Mouse (Mus musculus) gastrocnemius, postnatal 36 days (tissue): ENCODE measurements around the gene Vcp. TPM values are rescaled to one million over a fixed set of nuclear protein-coding genes. Genes with fewer than 3 reads are reported as not detected.
"Not testable (repeated sequence)": the region's sequence is repeated elsewhere in the genome, so short reads cannot be mapped to it uniquely, and the experiment has no call there.

ENCODE experiments used
- DNase-seq, 2 experiments: peaks; one replicate each; pipeline ENCODE4 v3.0.0; 2022
- intact Hi-C: fragments of 180-260 bp; cut with DNase I; formaldehyde crosslinking; loops from one replicate; pipeline ENCODE4 v1.15.1; 2025
- long read RNA-seq, 2 experiments: library from polyadenylated mRNA; stranded (forward); transcript quantifications; one replicate each; pipeline ENCODE4 v2.0.0; 2021
- total RNA-seq, 2 experiments: library from RNA; stranded (reverse); gene quantifications; 2 replicates each; pipeline ENCODE4 v1.2.3; 2021

The Vcp gene
- total RNA-seq, result 100 to 1,000 TPM; 225 to 248 TPM
- long read RNA-seq, experiment 1, transcript Vcp-201 (17 exons, 3,316 nt), result major isoform, 183 of 246 reads
- long read RNA-seq, experiment 1, partial matches to known transcripts, result 37 of 246 reads
- long read RNA-seq, experiment 1, other reads (novel, unspliced or antisense), result 26 of 246 reads
- long read RNA-seq, experiment 2, transcript Vcp-201 (17 exons, 3,316 nt), result major isoform, 222 of 265 reads
- long read RNA-seq, experiment 2, partial matches to known transcripts, result 32 of 265 reads
- long read RNA-seq, experiment 2, other reads (novel, unspliced or antisense), result 11 of 265 reads

DNA sequence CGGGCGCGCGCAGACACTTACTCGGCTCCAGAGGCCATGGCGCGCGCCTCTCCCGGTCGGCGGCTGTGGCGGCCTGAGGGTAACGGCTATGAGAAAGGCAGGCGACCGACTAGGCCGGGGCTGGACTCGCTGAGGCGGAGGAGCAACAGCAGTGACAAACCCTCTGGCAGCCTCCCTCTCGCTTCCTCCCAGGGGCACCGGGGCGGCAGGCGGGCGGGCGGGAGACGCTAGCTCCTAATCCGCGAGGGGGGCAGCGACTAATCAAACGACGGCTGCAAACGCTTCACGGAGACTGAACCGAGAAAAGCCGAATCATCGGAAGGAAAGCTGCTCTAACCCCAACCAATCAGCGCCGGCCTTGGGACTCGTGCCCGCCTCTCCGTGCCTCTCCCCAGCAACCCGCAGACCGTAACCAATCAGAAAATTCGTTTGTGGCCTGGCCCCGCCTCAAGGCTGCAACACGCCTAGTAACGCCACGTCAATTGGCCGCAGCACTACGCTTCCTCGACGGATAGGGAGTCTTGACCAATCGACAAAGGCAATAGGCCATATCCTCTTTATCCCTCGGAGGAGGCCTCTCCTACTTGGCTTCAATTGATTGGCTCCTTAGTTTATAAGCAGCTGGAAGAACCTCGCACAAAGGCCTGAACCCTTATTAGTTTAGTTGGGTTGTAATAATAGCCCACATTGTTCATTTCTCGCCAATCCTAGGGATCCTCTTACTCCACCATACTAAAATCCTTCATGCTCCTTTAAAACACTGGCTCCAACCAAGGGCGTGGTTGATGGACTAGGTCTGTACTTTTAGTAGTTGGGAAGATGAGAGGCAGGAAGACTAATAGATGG lies at the start of gene Vcp:
TSS of gene Vcp (minus strand) at position 367 of the 846 bp plus-strand sequence.
- DNase-seq, result peak; percentile 97 to 99
- intact Hi-C loops, result not testable (repeated sequence)

DNA sequence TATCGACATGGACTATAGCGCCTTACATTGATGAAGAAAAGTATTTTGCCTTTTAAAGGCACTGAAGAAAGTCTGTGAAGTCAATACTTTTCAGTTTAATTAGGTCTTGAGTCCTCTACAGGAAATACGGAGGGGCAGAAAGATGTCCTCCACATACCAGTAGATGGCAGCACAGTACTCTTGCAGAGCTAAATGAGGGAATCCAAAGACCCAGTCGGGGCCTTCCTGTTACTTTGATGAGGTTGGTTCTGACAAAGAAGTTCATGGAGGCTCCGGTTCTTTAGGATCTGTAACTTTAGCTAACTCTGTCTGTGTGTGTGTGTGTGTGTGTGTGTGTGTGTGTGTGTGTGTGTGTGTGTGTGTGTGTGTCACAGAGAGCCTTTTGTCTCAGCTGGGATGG lies 46.9 kb upstream of the Vcp start:
- DNase-seq, result peak in 1 of 2 experiments; percentile 66
- intact Hi-C loops, result loop anchor here (2.0 to 5.0 kb wide), 2 partner anchors 68 to 375 kb away; no protein-coding TSS in a partner anchor

DNA sequence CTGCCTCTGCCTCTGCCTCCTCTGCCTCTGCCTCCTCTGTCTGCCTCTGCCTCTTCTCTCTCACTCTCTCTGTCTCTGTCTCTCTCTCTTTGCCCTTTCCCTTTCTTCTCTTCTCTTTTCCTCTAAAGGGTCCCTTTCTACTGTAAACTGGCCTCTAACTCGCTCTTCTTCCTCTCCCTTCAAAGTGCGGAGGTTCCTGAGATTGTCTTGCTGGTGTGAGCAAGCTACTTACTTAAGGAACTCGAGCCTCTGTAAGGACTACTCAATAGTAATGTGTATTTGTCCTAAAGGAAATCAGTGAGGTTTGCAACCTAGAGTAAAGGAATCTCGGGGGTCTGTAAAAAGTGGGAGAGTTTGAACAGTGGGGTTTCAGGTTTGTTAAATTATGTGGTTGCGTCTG lies 46.3 kb upstream of the Vcp start:
- DNase-seq, result no peak
- intact Hi-C loops, result loop anchor here (2.0 to 5.0 kb wide), 2 partner anchors 68 to 376 kb away; no protein-coding TSS in a partner anchor

DNA sequence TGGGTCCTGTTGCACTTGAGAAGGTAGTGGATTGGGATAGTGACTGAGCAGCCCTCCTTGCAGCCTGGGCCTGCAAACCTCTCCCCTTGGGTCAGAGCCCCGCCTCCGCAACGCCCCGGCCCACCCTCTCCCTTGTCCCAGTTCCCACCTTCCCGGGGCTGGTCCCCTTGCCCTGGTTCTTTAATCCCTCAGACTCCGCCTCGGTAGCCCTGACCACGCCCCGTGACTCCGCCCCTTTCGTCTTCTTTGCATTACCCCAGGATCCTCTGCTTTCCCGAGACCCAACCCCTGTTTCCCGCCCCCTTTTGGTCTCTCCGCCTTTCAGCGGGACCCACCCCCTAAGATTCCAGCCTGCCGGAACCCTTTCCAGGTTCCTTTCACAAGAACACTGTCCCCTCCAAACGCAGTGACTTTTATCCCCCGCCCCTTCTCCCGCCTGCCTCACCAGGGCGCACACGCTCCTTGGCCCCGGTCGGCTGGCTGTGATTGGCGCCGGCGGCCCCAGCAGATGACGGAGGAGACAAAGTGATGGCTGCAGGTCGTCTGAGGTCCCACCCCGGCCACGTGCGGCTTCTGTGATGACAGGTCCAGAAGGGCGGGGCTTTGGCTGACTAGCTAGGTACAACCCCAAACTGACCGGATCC lies 45.5 kb upstream of the Vcp start, which contains the start of gene Fam214b:
TSS of gene Fam214b (minus strand) at position 562 of the 644 bp plus-strand sequence.
- intact Hi-C loops, result loop anchor here (2.0 to 5.0 kb wide), 2 partner anchors 69 to 377 kb away; no protein-coding TSS in a partner anchor

DNA sequence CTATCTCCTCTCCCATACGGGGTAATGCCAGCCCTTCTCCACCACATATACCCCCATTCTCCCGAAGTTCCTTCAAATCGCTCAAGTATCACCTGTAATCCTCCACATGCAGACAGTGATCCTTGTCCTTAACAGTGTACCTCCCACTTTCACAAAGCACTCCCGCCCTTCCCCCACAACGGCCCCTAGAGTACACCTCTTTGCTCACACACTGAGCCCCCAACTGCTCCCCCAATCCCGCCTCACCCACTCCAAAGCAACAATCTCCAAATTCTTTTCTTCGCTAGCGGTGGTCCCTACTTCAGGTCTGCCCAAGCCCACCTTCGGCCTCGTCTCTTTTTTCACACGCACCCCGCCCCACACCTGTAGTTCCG lies 45.0 kb upstream of the Vcp start:
- intact Hi-C loops, result loop anchor here (5.0 kb wide), 1 partner anchor 377 kb away; no protein-coding TSS in a partner anchor

More for the DNA sequence above, 45.5 kb upstream of the Vcp start, which contains the start of gene Fam214b:
- peak; percentile 99 for DNase-seq

DNA sequence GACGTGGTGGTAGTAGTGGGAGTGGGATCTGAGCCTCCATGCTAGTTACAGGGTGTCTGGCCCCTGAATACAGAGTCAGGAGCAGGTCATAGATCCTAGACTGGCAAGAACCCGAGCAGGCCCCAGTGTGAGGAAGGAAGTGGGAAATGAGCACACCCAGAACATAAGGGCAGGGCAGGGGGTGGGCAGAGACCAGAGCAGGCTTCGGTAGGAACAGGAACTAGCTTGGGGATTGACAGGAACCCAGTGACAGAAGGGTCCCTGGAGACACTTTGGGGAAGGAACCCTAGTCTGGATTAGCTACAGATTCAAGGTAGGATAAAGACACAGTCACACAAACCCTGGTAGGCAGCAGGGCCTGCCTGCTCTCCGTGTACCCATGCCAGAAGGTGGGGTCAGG lies 44.4 kb upstream of the Vcp start:
- intact Hi-C loops, result loop anchor here (5.0 kb wide), 1 partner anchor 378 kb away; no protein-coding TSS in a partner anchor
- no peak for DNase-seq

More for the DNA sequence above, 45.0 kb upstream of the Vcp start:
- no peak for DNase-seq

DNA sequence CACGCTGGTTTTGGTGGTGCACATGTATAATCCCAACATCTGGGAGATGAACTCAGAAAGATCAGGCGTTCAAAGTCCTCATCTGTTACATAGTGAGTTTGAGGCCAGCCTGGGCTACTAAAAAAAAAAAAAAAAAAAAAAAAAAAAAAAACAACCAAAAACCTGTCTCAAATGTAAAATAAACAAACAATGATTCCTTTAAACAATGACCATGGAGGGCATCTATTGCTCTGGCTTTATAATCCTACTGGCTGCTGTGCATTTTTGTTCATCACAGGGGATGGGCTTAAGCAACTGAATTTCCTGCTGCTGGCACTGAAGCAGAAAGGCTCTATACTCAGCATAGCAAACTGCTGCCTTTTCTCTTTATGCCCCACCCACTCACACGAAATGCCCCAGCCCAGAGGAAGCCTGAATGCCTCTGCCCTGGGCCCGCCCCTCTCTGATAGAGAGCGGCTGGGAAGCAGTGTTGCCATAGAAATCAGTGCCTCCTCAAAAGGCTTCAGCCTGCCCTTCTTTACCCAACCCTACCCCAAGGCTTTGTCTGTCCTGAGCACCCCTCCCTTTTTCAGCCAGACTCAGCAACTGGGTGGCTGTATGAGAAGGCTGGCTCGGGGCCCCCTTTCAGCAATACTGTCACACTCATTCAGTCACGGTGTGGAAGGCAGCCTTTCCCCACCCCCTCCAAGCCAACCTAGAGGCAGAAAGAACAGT lies 43.5 kb upstream of the Vcp start:
- DNase-seq, result peak in 1 of 2 experiments; percentile 31
- intact Hi-C loops, result no loop called here

DNA sequence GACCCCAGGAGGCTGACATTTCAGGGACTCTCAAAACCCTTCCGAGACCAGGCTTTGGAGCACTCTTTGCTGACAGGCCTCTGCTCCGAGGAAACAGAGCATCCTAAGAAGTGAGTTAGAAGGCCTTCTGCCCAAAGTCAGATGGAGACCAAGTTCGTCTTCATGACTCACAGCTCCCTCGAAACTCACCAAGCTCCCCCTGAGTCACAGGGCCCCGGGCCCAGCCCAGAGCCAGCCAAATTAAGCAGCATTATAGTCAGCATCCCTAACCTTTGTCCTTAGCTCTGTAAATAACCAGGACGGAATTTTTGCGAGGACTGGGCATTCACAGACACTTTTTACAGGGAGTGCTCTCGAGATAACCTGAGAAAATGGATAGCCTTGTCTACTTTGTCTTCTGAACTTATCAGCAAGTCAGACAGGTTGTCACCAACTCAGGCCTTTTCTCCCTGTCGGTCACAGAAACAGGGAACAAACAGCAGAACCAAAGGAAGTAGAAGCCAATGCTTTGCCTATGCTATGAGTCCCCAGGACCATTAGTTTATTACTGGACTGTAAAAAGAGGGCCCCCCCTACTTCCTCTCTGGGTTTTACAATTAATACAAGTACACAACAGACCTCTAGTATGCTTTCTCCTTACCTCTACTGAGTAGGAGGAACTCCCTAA lies 40.7 kb upstream of the Vcp start:
- no peak for DNase-seq
- intact Hi-C loops, result no loop called here

DNA sequence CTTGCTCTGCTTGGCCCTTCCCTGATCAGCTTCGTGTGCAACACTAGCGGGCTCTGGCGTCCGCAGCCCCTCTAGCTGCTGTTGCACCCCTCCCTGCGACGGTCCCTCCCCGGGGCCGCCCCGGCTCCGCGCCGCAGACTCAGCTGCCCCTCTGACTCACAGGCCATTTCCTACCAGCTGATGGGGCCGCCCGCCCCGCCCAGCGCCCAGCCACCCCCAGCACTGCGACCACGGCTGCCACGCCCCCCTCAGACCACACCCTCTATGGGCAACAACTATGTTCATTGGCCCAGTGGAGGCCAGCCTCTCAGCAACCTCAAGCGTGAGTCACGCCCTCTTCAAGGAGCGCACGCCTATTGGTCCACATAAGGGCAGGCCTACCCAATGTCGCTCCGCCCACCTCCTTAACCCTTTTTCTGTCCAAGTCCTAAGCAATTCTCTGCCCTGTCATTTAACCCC lies 39.8 kb upstream of the Vcp start:
- DNase-seq, result peak; percentile 89 to 97
- intact Hi-C loops, result no loop called here

DNA sequence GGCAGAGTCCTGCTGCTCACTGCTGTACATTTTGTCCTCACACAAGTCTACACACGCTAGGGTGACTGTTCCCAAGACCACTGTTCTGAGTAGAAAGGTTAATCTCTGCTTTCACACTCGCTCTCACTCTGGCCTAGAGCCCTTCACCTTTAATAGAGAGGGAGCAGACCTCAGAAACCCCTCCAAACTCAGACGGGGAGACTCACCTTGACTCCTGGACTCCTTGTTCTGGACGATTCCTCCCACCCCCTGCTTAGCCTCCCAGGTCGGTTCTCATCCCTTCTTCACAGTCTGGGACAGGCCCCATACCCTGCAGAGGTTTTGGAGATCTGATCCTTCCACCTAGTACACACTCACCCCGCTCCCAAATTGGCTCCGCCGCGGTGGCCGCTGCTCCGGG lies 39.3 kb upstream of the Vcp start:
- intact Hi-C loops, result no loop called here
- DNase-seq, result no peak

DNA sequence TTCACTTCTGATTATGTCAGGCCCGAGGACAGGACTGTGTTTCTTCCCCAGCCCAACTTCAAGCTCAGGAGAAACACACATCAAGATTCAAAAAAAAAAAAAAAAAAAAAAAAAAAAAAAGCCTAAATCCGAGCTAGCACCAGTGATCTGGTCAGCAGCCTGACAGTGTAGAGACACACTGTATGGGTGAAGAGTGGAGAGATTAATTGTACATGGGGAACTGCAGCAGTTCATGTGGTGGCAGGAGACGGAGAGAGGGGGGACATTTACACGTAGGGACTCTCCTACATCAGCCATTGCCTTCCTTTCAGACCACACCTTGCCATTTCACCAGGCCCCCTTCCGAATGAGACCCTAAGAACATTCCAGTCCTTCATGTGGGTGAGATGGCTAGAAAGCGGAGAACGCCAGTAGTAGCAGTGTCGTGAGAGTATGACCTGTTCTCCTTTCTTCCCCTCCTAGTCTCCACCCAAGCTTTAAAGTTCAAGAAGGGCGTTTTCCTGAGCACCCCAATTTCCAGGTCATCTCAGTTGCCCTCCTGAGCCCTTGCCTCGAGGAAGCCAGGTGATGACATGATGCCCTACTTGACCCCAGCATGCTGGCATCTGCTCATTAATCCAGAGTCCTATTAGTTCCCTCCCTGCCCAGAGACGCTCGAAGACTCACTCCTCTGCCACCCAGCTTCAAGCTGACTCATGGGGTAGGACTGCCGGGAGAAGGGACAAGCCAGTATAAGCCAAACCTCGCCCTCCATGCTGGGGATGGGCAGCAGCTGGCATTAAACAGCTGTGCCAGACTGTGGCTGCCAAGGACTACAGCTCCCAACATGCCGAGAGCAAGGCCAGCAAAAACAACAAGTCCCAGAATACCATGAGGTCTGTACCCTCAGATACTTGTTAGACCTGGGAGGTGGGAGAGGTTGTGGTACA lies 38.5 kb upstream of the Vcp start:
- intact Hi-C loops, result no loop called here
- DNase-seq, result peak in 1 of 2 experiments; percentile 34

DNA sequence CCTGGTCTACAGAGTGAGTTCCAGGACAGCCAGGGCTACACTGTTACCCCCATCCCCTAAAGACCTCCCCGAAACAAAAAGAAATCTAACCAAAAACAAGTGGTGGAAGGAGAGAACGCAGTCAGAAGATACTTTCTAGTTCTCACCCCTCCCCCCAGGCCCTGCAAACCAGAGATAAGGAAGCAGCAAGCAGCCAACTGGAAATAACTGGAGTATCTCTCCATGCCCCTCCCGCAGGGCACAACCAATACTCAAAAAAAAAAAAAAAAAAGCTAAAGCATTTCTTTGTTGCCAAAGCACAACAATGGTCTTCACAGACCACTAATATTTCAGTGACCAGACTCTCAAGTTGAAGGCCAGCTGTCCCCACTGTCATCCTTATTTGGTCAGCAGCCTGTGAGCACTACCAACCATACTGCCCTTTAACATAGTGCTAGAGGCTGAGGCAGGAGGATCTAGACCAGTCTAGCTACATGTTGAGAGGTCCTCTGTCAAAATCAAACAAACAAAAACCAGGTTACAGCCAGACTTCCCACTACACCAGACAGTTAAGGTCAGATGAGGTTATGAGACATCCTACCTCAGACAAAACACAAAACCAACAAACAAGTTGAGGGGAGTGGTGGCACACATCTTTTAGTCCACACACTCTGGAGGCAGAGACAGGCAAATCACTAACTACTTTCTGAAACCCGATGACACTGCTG lies 37.7 kb upstream of the Vcp start:
- intact Hi-C loops, result no loop called here
- DNase-seq, result no peak

DNA sequence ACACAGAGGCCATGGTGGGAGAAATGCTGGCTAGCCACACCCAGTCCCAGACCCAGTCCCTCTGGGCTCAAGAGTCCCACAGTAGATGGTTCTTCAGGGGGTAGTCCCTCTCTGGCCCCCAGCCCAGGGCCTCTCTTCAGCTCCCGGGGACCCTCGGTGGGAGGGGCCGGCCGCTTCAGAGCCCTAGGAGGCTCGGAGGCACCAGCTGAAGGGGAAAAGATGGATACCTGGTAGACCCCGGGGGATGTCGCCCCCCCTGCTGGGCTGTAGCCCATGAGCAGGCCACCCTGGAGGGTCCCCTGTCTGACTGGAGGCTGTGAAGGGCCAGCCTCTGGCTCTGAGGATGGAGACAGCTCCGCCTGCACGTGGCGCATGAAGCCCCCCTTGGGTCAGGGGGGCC lies 36.0 kb upstream of the Vcp start:
- no peak for DNase-seq
- intact Hi-C loops, result no loop called here

DNA sequence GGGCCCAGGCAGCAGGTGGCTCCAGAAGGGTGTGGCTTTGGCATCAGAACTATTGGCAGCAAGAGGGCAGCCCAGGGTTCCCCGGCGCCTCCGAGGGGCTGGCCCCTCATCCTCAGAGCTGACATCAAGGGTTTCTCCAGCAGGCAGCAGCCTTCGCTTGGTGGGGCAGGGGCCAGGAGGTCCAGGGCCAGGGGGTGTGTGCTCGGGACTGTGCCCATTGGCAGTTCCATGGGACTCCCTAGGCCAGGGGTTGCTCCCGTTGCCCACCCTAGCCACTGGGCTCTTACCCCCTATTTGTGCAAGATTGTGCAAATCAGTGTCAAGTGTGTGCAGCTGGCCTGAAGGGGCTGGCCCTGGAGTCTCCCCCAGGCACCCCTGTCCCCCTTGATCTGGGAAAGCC lies 35.5 kb upstream of the Vcp start:
- intact Hi-C loops, result no loop called here
- DNase-seq, result no peak

DNA sequence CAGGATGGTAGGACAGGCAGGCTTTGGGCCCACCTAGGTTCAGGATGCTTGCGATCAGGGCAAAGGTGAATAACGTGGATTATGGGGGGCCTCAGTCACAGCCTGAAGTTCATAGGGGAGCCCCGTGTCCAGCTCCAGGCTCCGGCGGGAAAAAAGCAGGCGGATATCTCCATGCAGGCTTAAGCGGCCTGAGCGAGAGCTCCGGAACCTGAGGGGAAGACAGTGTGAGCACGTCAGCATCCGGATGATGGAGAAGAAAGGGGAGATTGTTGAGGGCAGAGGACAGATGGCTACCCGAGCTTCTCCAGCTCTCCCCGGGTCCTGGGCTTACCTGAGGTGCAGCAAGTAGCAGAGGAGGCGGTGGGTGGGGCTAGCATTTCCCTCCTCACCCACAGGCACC lies 33.2 kb upstream of the Vcp start:
- DNase-seq, result no peak
- intact Hi-C loops, result no loop called here

DNA sequence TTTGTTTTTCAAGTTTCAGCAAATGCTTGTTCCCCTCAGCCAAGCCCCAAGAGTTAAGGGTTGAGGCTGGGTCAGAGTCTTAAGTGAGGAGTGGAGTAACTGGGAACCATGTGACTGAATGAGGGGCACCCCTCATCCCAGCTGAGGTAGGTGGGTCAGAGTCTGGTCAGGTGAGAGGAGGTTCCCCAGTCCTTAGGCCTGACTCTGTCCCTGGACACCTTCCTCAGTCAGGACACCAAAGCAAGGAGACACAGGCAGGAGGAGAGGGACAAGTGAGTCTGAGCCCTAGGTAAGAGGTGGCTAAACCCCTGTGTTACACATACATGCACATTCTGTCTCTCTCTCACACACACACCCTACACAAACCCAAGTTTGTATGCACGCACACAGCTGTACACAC lies 32.2 kb upstream of the Vcp start:
- DNase-seq, result no peak
- intact Hi-C loops, result no loop called here

DNA sequence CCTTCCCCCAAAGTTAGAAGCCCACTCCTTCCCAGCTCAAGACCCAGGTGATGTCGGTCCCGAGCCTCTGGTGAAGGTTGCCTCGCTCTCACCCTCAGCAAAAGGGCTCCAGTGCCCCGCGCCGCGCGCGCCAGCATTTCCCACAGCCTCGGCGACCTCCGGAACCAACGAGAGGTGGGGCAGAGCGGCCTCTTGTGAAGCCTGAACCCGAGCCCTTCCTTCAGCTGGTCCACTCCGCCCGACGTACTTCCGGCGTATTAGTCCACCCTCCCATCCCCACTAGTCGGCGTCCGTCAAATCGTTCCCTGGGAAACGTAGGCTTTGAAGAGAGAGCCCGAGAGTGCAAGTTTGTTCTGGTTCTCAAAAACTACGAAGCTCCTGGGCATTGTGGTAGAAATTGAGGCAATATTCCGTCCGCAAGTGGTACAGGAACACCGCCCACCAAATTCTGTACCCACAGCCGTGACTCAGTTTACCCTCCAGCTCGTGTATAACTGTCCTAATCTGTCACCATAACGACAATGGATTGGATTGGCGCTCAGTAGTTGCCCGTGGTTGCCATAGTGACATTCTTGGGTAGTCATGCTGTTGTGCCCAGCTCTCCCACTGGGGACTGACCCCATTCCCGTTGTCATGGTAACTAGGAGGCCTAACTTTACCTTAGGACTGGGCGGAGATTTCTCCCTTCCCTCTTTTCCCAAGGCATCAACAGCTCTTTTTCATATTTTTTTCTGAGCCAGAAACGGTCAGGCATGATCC lies 31.1 kb upstream of the Vcp start, which contains the start of gene Stoml2:
TSS of gene Stoml2 (minus strand) at position 474 of the 759 bp plus-strand sequence.
- intact Hi-C loops, result no loop called here
- peak; percentile 86 to 90 for DNase-seq
